Mouse (Mus musculus) liver, adult 2 months (tissue): Measurements from ENCODE around the gene Abi2.

Experiments
- CTCF ChIP-seq: fragments of 200-500 bp; IDR thresholded peaks from 2 replicates; pipeline ENCODE4 v1.5.1; 2011; ENCODE audit warnings: low read depth, low read length, control low read depth
- POLR2A ChIP-seq: fragments of 200-500 bp; IDR thresholded peaks from 2 replicates; pipeline ENCODE4 v1.6.1; 2011; ENCODE audit warnings: low read length, control low read depth; ENCODE audit not compliant: insufficient read depth; ENCODE audit errors: extremely low read depth

GRCm38 (mm10) chr1:60409928-60410817, 754 bp downstream of the Abi2 start:
- no peak for TF ChIP-seq POLR2A
- TF ChIP-seq CTCF = no peak
